Mouse (Mus musculus) spleen, adult 18-20 months (tissue): ENCODE data around the gene Gm4070.
"Not testable (repeated sequence)": the region's sequence is repeated elsewhere in the genome, so short reads cannot be mapped to it uniquely, and the experiment has no call there.

ENCODE experiments used
- DNase-seq, 2 experiments: peaks; one replicate each; pipeline ENCODE4 v3.0.0; 2022; ENCODE audit warnings: mixed read lengths in 2 of 2

The Gm4070 gene

GRCm38 (mm10) chr7:105953812-105954211 is at the start of gene Gm4070:
TSS of gene Gm4070 (minus strand) at chr7:105953967.
- not testable (repeated sequence) for DNase-seq

GRCm38 (mm10) chr7:105954540-105954939 is 773 bp upstream of the Gm4070 start:
- DNase-seq = not testable (repeated sequence)

GRCm38 (mm10) chr7:105952408-105952807 is 1.4 kb downstream of the Gm4070 start:
- DNase-seq = not testable (repeated sequence)

GRCm38 (mm10) chr7:105945238-105945637 is 8.5 kb downstream of the Gm4070 start:
- not testable (repeated sequence) for DNase-seq

GRCm38 (mm10) chr7:105932132-105932531 is 21.6 kb downstream of the Gm4070 start:
- DNase-seq = not testable (repeated sequence)

GRCm38 (mm10) chr7:105883588-105884336 is 70.0 kb downstream of the Gm4070 start:
- not testable (repeated sequence) for DNase-seq

- DNase-seq = not testable (repeated sequence)
Observed at GRCm38 (mm10) chr7:105879717-105880484, 73.9 kb downstream of the Gm4070 start.

GRCm38 (mm10) chr7:105855718-105856560 is 97.8 kb downstream of the Gm4070 start:
- DNase-seq = not testable (repeated sequence)
